Mouse (Mus musculus) thymus, adult 2 months (tissue): ENCODE data around the gene Nfkb1.

Experiments
- CTCF ChIP-seq: fragments of 200-500 bp; IDR thresholded peaks from 2 replicates; pipeline ENCODE4 v1.5.1; 2012; ENCODE audit warnings: mild to moderate bottlenecking, control low read depth, low read length, moderate library complexity, borderline replicate concordance; ENCODE audit not compliant: control insufficient read depth, poor library complexity, insufficient read depth; ENCODE audit errors: extremely low read depth
- POLR2A ChIP-seq: fragments of 200-500 bp; IDR thresholded peaks from 2 replicates; pipeline ENCODE4 v1.6.1; 2012; ENCODE audit warnings: mild to moderate bottlenecking, low read length, control low read depth, moderate library complexity; ENCODE audit not compliant: control insufficient read depth, poor library complexity, insufficient read depth; ENCODE audit errors: extremely low read depth

GRCm38 (mm10) chr3:135556052-135556587 lies 135.2 kb downstream of the Nfkb1 start:
- TF ChIP-seq POLR2A (no peak), CTCF (no peak)
